Mouse (Mus musculus): ENCODE results near the gene Apon. TPM values are rescaled to one million over a fixed set of nuclear protein-coding genes. Genes with fewer than 3 reads are reported as not detected.
"Not testable (repeated sequence)": the region's sequence is repeated elsewhere in the genome, so short reads cannot be mapped to it uniquely, and the experiment has no call there.

The Apon gene
- polyA plus RNA-seq, 2 experiments = 0.30 to 0.72 TPM

DNA sequence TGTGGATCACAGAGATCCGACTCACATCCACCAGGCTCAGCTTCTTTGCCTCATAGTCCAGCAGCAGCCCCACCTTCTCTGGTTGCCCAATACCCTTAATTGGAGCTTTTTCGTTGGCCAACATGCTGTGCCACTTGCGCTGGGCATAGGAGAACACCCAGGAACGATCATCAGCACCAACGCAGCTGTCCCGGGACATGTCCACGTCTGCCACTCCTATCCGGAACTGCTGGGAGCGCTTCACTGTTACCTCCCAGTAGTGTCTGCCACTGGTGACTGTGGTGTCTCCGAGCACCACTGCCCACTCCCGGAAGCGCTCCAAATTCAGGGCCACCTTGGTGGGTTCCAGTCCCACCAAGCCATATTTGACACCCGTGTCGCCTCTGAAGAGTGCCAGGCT is 42.9 kb upstream of the Apon start:
- ATAC-seq (ENCODE audit: low FRiP score, low read depth) = no peak
- H3K4me3 ChIP-seq (replicated peaks; ENCODE audit: low read length) = peak overlapping the region; percentile 65
- DNase-seq (ENCODE audit: low spot score) = no peak
- H3K4me1 ChIP-seq (ENCODE audit: control insufficient read depth, insufficient read depth, low read length) = peaks cover 5% of the 10 kb centered on the region
- H3K9me3 ChIP-seq (ENCODE audit: control insufficient read depth, low read length) = no peaks in the 10 kb centered on the region
- WGBS = 22% methylated on average over 14 of the region's 14 CpGs
- H3K27me3 ChIP-seq (ENCODE audit: control insufficient read depth, insufficient read depth, low read length) = no peaks in the 10 kb centered on the region
- H3K4me2 ChIP-seq (replicated peaks; ENCODE audit: low read depth, low read length, severe bottlenecking) = peak overlapping the region; percentile 89
- no peak for TF ChIP-seq POLR2A (IDR thresholded peaks at IDR 0.05; ENCODE audit: borderline replicate concordance, extremely low read depth, insufficient read depth, insufficient read length)
- peaks cover 5% of the 10 kb centered on the region; the same call in 1 of the 2 replicates for H3K36me3 ChIP-seq (ENCODE audit: control insufficient read depth, insufficient read depth, low read length)
- peak overlapping the region; percentile 61 for H3K9ac ChIP-seq (ENCODE audit: low read depth, low read length, severe bottlenecking)
- no peak overlapping the region for H3K27ac ChIP-seq (replicated peaks; ENCODE audit: low read depth, low read length)

DNA sequence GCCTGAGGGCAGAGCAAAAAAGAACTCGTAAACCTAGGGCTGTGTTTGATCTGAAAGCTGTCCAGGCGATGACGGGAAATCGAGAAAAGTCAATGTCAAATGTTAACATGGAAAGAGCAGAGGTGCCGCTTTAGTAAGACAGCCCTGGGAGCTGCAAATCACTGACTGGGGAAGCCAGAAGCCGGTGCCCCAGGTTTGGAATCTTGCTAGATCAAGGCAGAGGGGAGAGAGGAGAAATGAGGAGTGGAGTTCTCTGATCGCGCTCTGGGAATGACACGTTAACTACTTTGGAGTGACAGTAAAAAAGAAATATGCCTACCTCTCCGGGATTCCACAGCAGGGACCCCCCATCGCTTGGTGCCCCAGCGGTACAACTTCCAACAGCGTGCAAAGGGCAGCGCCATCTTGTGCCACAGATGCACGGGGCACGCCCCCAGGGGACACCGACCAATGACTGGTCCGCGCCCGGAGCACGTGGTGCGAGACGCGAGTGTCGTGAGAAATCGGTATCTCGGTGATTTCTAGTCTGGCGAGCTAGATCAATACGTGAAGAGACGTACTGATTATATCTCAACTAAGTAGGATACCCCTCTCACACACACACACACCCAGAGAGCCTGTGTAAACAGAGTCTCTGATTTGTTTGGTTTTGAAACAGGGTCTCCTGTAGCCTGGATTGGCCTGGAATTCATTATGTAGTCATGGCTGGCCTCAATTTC is 42.3 kb upstream of the Apon start, which contains the start of gene Spryd4:
Gene Spryd4, minus strand, starts transcription at position 418 of the 719 bp plus-strand sequence.
- peaks cover 5% of the 10 kb centered on the region for H3K4me1 ChIP-seq (ENCODE audit: control insufficient read depth, insufficient read depth, low read length)
- H3K4me2 ChIP-seq (replicated peaks; ENCODE audit: low read depth, low read length, severe bottlenecking) = peak within 1 kb of the TSS; percentile 89
- peak; percentile 58; the same call in 1 of the 2 replicates for TF ChIP-seq POLR2A (IDR thresholded peaks at IDR 0.05; ENCODE audit: borderline replicate concordance, extremely low read depth, insufficient read depth, insufficient read length)
- under 1% methylated on average over 30 of the region's 30 CpGs for WGBS
- H3K9ac ChIP-seq (ENCODE audit: low read depth, low read length, severe bottlenecking) = peak within 1 kb of the TSS; percentile 61
- H3K4me3 ChIP-seq (replicated peaks; ENCODE audit: low read length) = peak within 1 kb of the TSS; percentile 65
- no peak within 1 kb of the TSS; the same call in 1 of the 2 replicates for H3K27ac ChIP-seq (replicated peaks; ENCODE audit: low read depth, low read length)
- peak; percentile 94 for DNase-seq (ENCODE audit: low spot score)
- no peaks in the 10 kb centered on the region for H3K9me3 ChIP-seq (ENCODE audit: control insufficient read depth, low read length)
- ATAC-seq (ENCODE audit: low FRiP score, low read depth) = peak; percentile 93
- peaks cover 3% of the 10 kb centered on the region; the same call in 1 of the 2 replicates for H3K36me3 ChIP-seq (ENCODE audit: control insufficient read depth, insufficient read depth, low read length)
- no peaks in the 10 kb centered on the region for H3K27me3 ChIP-seq (ENCODE audit: control insufficient read depth, insufficient read depth, low read length)

DNA sequence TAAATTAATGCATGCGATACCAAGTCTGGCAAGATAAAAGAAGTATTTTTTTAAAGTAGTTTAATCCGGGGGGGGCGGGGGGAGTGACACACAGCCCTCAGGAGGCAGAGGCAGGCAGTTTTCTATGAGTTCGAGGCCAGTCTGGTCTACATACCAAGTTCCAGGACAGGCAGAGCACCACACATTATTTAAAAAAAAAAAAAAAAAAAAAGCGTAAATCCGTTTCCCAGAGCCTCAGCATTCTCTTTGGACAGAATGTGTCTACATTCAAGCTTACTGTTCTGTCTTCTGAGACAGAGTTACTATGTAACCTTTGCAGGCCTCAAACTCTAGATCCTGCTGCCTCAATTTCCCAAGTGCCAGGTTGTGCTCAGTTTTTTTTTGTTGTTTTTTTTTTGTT is 41.7 kb upstream of the Apon start:
- Histone ChIP-seq H3K4me1 (ENCODE audit: control insufficient read depth, insufficient read depth, low read length) (peaks cover 5% of the 10 kb centered on the region), H3K27me3 (ENCODE audit: control insufficient read depth, insufficient read depth, low read length) (no peaks in the 10 kb centered on the region), H3K9me3 (ENCODE audit: control insufficient read depth, low read length) (no peaks in the 10 kb centered on the region), H3K4me3 (replicated peaks; ENCODE audit: low read length) (peak overlapping the region; percentile 65), H3K27ac (replicated peaks; ENCODE audit: low read depth, low read length) (no peak overlapping the region; the same call in 1 of the 2 replicates), H3K9ac (ENCODE audit: low read depth, low read length, severe bottlenecking) (peak overlapping the region; percentile 34; the same call in 1 of the 2 replicates), H3K4me2 (replicated peaks; ENCODE audit: low read depth, low read length, severe bottlenecking) (peak overlapping the region; percentile 89), H3K36me3 (ENCODE audit: control insufficient read depth, insufficient read depth, low read length) (no peaks in the 10 kb centered on the region)
- ATAC-seq (ENCODE audit: low FRiP score, low read depth) (no peak), DNase-seq (ENCODE audit: low spot score) (no peak)
- no peak for TF ChIP-seq POLR2A (IDR thresholded peaks at IDR 0.05; ENCODE audit: borderline replicate concordance, extremely low read depth, insufficient read depth, insufficient read length)
- WGBS = 49% methylated on average over 6 of the region's 6 CpGs

DNA sequence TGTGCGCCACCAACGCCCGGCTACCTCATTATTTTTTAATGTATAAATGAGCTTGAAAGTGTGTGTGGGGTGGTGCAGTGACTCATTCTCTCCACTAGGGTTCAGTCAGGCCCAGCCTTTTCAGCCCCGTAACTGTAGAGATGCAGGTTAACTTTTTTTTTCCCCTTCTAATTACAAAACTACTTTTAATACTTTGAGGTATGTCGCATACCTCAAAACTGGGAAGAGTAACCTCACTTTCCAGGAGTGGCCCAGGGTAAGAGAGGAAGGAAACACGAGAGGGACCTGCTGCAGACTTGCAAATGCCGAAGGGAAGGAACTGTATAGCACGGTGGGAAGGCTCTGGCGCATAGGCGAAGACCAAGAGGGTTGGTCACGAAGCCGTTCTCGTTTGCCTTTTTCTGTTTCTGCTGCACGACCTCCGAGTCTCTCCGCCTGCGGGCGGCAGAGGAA is 41.0 kb upstream of the Apon start:
- Histone ChIP-seq H3K27ac (replicated peaks; ENCODE audit: low read depth, low read length) (no peak overlapping the region), H3K4me1 (ENCODE audit: control insufficient read depth, insufficient read depth, low read length) (peaks cover 5% of the 10 kb centered on the region), H3K4me2 (replicated peaks; ENCODE audit: low read depth, low read length, severe bottlenecking) (peak overlapping the region; percentile 49), H3K9me3 (ENCODE audit: control insufficient read depth, low read length) (no peaks in the 10 kb centered on the region), H3K9ac (ENCODE audit: low read depth, low read length, severe bottlenecking) (peak overlapping the region; percentile 32; the same call in 1 of the 2 replicates), H3K4me3 (replicated peaks; ENCODE audit: low read length) (peak overlapping the region; percentile 31), H3K27me3 (ENCODE audit: control insufficient read depth, insufficient read depth, low read length) (no peaks in the 10 kb centered on the region), H3K36me3 (ENCODE audit: control insufficient read depth, insufficient read depth, low read length) (no peaks in the 10 kb centered on the region)
- TF ChIP-seq POLR2A (IDR thresholded peaks at IDR 0.05; ENCODE audit: borderline replicate concordance, extremely low read depth, insufficient read depth, insufficient read length) = no peak
- 1% methylated on average over 18 of the region's 18 CpGs for WGBS
- 0 out of 2 replicates have a peak, but pooled peaks have one; percentile 35 for ATAC-seq (ENCODE audit: low FRiP score, low read depth)
- DNase-seq (ENCODE audit: low spot score) = peak; percentile 78

DNA sequence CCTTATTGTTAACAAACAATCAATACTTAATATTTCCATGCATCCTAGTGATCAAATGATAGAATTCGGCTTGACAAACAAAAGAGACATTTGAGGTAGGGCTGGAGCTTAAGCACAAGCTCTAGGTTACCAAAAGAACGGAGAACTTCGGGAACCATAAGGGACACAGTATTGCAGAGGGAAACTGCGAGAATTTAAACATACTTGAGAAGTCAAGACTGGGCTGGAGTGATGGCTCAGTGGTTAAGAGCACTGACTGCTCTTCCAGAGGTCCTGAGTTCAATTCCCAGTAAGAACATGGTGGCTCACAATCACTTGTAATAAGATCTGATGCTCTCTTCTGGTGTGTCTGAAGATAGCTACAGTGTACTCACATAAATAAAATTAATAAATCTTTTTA is 39.8 kb upstream of the Apon start:
- not testable (repeated sequence) for ATAC-seq (ENCODE audit: low FRiP score, low read depth); H3K36me3 ChIP-seq (ENCODE audit: control insufficient read depth, insufficient read depth, low read length); DNase-seq (ENCODE audit: low spot score); H3K4me2 ChIP-seq (replicated peaks; ENCODE audit: low read depth, low read length, severe bottlenecking); H3K27ac ChIP-seq (replicated peaks; ENCODE audit: low read depth, low read length); H3K4me1 ChIP-seq (ENCODE audit: control insufficient read depth, insufficient read depth, low read length); H3K9me3 ChIP-seq (ENCODE audit: control insufficient read depth, low read length); H3K4me3 ChIP-seq (replicated peaks; ENCODE audit: low read length); H3K27me3 ChIP-seq (ENCODE audit: control insufficient read depth, insufficient read depth, low read length); H3K9ac ChIP-seq (ENCODE audit: low read depth, low read length, severe bottlenecking)
- 88% methylated on average over 4 of the region's 4 CpGs for WGBS
